Mouse (Mus musculus): Measurements from ENCODE around the gene Paqr4.

DNA sequence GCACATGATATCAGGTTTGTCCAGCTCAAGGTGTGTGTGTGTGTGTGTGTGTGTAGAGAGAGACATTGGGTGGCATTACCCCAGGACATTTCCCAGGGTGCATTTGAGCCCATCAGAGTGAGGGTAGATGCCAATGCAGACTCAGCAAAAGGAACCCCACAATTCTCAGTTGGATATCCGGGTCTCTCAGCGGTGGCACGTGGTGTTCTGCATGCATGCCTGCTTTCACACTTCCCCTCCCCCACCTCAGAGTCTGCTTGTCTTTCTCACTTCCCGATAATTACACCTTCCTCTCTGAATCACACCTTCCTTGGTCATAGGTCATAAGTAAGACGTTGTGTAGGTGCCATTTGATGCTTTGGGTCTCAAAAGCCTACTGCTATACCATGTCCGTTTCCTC, 7.4 kb upstream of the Paqr4 start:
- TF ChIP-seq GATA1 (IDR thresholded peaks at IDR 0.05; ENCODE audit: low read length), result no peak
- no peak for TF ChIP-seq TAL1 (IDR thresholded peaks at IDR 0.05; ENCODE audit: low read length)
